Mouse (Mus musculus): ENCODE measurements around the gene Ercc2. TPM values are rescaled to one million over a fixed set of nuclear protein-coding genes. Genes with fewer than 3 reads are reported as not detected.

The Ercc2 gene
- polyA plus RNA-seq, 1 experiment, result 14.5 TPM

- Histone ChIP-seq H3K27ac (ENCODE audit: insufficient read depth, low read depth, low read length) (no peak overlapping the region), H3K4me1 (ENCODE audit: control insufficient read depth, insufficient read depth, low read length) (peaks cover 5% of the 10 kb centered on the region; the same call in 1 of the 2 replicates), H3K4me3 (ENCODE audit: insufficient read depth, low read length) (no peak overlapping the region)
- TF ChIP-seq CTCF (IDR thresholded peaks at IDR 0.05; ENCODE audit: low read depth, low read length) (no peak), POLR2A (IDR thresholded peaks at IDR 0.05; ENCODE audit: borderline replicate concordance, low read depth, low read length) (no peak)
These were observed 41.3 kb downstream of the Ercc2 start for GRCm38 (mm10) chr7:19423083-19423482.

GRCm38 (mm10) chr7:19424051-19424450 is 42.2 kb downstream of the Ercc2 start:
- no peak overlapping the region for H3K4me3 ChIP-seq (ENCODE audit: insufficient read depth, low read length)
- peaks cover 5% of the 10 kb centered on the region; the same call in 1 of the 2 replicates for H3K4me1 ChIP-seq (ENCODE audit: control insufficient read depth, insufficient read depth, low read length)
- TF ChIP-seq CTCF (IDR thresholded peaks at IDR 0.05; ENCODE audit: low read depth, low read length) (no peak), POLR2A (IDR thresholded peaks at IDR 0.05; ENCODE audit: borderline replicate concordance, low read depth, low read length) (no peak)
- no peak overlapping the region for H3K27ac ChIP-seq (ENCODE audit: insufficient read depth, low read depth, low read length)

GRCm38 (mm10) chr7:19426349-19426748 is 44.5 kb downstream of the Ercc2 start:
- no peak overlapping the region for H3K27ac ChIP-seq (ENCODE audit: insufficient read depth, low read depth, low read length)
- no peak for TF ChIP-seq CTCF (IDR thresholded peaks at IDR 0.05; ENCODE audit: low read depth, low read length)
- TF ChIP-seq POLR2A (IDR thresholded peaks at IDR 0.05; ENCODE audit: borderline replicate concordance, low read depth, low read length), result no peak
- peaks cover 2% of the 10 kb centered on the region; the same call in 1 of the 2 replicates for H3K4me1 ChIP-seq (ENCODE audit: control insufficient read depth, insufficient read depth, low read length)
- no peak overlapping the region for H3K4me3 ChIP-seq (ENCODE audit: insufficient read depth, low read length)

GRCm38 (mm10) chr7:19426888-19427287 is 45.1 kb downstream of the Ercc2 start:
- no peak overlapping the region for H3K4me3 ChIP-seq (ENCODE audit: insufficient read depth, low read length)
- TF ChIP-seq CTCF (IDR thresholded peaks at IDR 0.05; ENCODE audit: low read depth, low read length) (no peak), POLR2A (IDR thresholded peaks at IDR 0.05; ENCODE audit: borderline replicate concordance, low read depth, low read length) (no peak)
- H3K27ac ChIP-seq (ENCODE audit: insufficient read depth, low read depth, low read length), result no peak overlapping the region
- no peaks in the 10 kb centered on the region for H3K4me1 ChIP-seq (ENCODE audit: control insufficient read depth, insufficient read depth, low read length)

- Histone ChIP-seq H3K27ac (ENCODE audit: insufficient read depth, low read depth, low read length) (no peak overlapping the region), H3K4me3 (ENCODE audit: insufficient read depth, low read length) (no peak overlapping the region), H3K4me1 (ENCODE audit: control insufficient read depth, insufficient read depth, low read length) (no peaks in the 10 kb centered on the region)
- TF ChIP-seq CTCF (IDR thresholded peaks at IDR 0.05; ENCODE audit: low read depth, low read length), result no peak
- no peak for TF ChIP-seq POLR2A (IDR thresholded peaks at IDR 0.05; ENCODE audit: borderline replicate concordance, low read depth, low read length)
These were observed 46.3 kb downstream of the Ercc2 start for GRCm38 (mm10) chr7:19427999-19428650.

- no peak overlapping the region for H3K4me3 ChIP-seq (ENCODE audit: insufficient read depth, low read length)
- no peak for TF ChIP-seq POLR2A (IDR thresholded peaks at IDR 0.05; ENCODE audit: borderline replicate concordance, low read depth, low read length)
- H3K4me1 ChIP-seq (ENCODE audit: control insufficient read depth, insufficient read depth, low read length), result no peaks in the 10 kb centered on the region
- H3K27ac ChIP-seq (ENCODE audit: insufficient read depth, low read depth, low read length), result no peak overlapping the region
These were observed 47.9 kb downstream of the Ercc2 start for GRCm38 (mm10) chr7:19429726-19430125.

GRCm38 (mm10) chr7:19430402-19430801 is 48.6 kb downstream of the Ercc2 start:
- H3K4me1 ChIP-seq (ENCODE audit: control insufficient read depth, insufficient read depth, low read length), result no peaks in the 10 kb centered on the region
- no peak overlapping the region for H3K27ac ChIP-seq (ENCODE audit: insufficient read depth, low read depth, low read length)
- no peak for TF ChIP-seq CTCF (IDR thresholded peaks at IDR 0.05; ENCODE audit: low read depth, low read length)
- H3K4me3 ChIP-seq (ENCODE audit: insufficient read depth, low read length), result no peak overlapping the region

- no peak for TF ChIP-seq POLR2A (IDR thresholded peaks at IDR 0.05; ENCODE audit: borderline replicate concordance, low read depth, low read length)
- TF ChIP-seq CTCF (IDR thresholded peaks at IDR 0.05; ENCODE audit: low read depth, low read length), result no peak
- H3K4me1 ChIP-seq (ENCODE audit: control insufficient read depth, insufficient read depth, low read length), result no peaks in the 10 kb centered on the region
- H3K27ac ChIP-seq (ENCODE audit: insufficient read depth, low read depth, low read length), result no peak overlapping the region
- H3K4me3 ChIP-seq (ENCODE audit: insufficient read depth, low read length), result no peak overlapping the region
These were observed 50.7 kb downstream of the Ercc2 start for GRCm38 (mm10) chr7:19432475-19432874.

GRCm38 (mm10) chr7:19436276-19436675 is 54.5 kb downstream of the Ercc2 start:
- Histone ChIP-seq H3K4me3 (ENCODE audit: insufficient read depth, low read length) (no peak overlapping the region), H3K4me1 (ENCODE audit: control insufficient read depth, insufficient read depth, low read length) (no peaks in the 10 kb centered on the region), H3K27ac (ENCODE audit: insufficient read depth, low read depth, low read length) (no peak overlapping the region)
- TF ChIP-seq CTCF (IDR thresholded peaks at IDR 0.05; ENCODE audit: low read depth, low read length), result no peak
- TF ChIP-seq POLR2A (IDR thresholded peaks at IDR 0.05; ENCODE audit: borderline replicate concordance, low read depth, low read length), result no peak

GRCm38 (mm10) chr7:19437048-19437447 is 55.2 kb downstream of the Ercc2 start:
- Histone ChIP-seq H3K27ac (ENCODE audit: insufficient read depth, low read depth, low read length) (no peak overlapping the region), H3K4me3 (ENCODE audit: insufficient read depth, low read length) (no peak overlapping the region), H3K4me1 (ENCODE audit: control insufficient read depth, insufficient read depth, low read length) (no peaks in the 10 kb centered on the region)
- no peak for TF ChIP-seq CTCF (IDR thresholded peaks at IDR 0.05; ENCODE audit: low read depth, low read length)
- no peak for TF ChIP-seq POLR2A (IDR thresholded peaks at IDR 0.05; ENCODE audit: borderline replicate concordance, low read depth, low read length)

Measured in bone marrow macrophage, adult 2 months (primary cell).